Comparison of ENCODE assay signal across 11 mouse cellular contexts in the genomic region with DNA sequence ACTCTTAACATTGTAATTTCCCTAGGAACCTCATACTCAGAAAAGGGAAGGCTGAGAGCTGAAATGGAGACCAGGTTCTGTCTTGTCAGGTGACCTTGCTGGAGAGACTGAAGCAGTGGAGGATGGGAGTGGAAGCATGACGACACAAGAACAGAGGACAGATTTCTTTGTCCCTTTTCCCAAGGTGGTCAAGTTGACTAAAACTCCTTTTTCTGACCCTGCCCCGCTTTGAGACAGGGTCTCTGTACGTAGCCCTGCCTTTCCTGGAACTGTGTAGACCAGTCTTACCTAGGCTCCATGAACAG.
DNase-seq lines count a peak whose midpoint lies in the region; ATAC-seq lines count a peak whose summit lies in the region.
"Had no signal": no experiment of that assay in that cellular context is flagged by ENCODE, and none has a peak within 500 bp of the region (broad histone marks: within the 10 kb centered on the region; RNA-seq: fewer than 3 reads in every experiment).

No protein-coding gene starts in this region.

- H3K27me3 ChIP-seq in heart, embryonic 15.5 days = no peaks in the 10 kb centered on the region
- no peaks in the 10 kb centered on the region for H3K27me3 ChIP-seq in forebrain, embryonic 10.5 days (ENCODE audit: poor library complexity, severe bottlenecking)
- no peaks in the 10 kb centered on the region for H3K27me3 ChIP-seq in limb, embryonic 15.5 days

- H3K36me3 ChIP-seq in heart, embryonic 15.5 days = no peaks in the 10 kb centered on the region
- no peaks in the 10 kb centered on the region for H3K36me3 ChIP-seq in forebrain, embryonic 10.5 days (replicated peaks)
- no peaks in the 10 kb centered on the region for H3K36me3 ChIP-seq in limb, embryonic 15.5 days
- H3K36me3 ChIP-seq: G1E had no signal

- no peak for DNase-seq in heart, postnatal 25 days (ENCODE audit: low spot score)
- peak; percentile 41 for DNase-seq in R1 (ENCODE audit: low read depth, low spot score)
- no peak for DNase-seq in forebrain, embryonic 10.5 days (ENCODE audit: extremely low spot score, low spot score)
- DNase-seq in spleen, adult 12 weeks (ENCODE audit: low spot score) = no peak
- DNase-seq in thymus, postnatal 0 days (ENCODE audit: low spot score) = no peak
- DNase-seq in frontal cortex, postnatal 25 days (ENCODE audit: low spot score in 2 of 2) = no peak
- DNase-seq: layer of hippocampus, postnatal 36 days; thymus, postnatal 25 days had no signal

- peaks cover 12% of the 10 kb centered on the region; the same call in 1 of the 2 replicates for H3K4me1 ChIP-seq in heart, embryonic 15.5 days (replicated peaks)
- peaks cover 22% of the 10 kb centered on the region for H3K4me1 ChIP-seq in forebrain, embryonic 10.5 days
- 0 out of 2 replicates have a peak, but pooled peaks cover 2% of the 10 kb centered on the region for H3K4me1 ChIP-seq in limb, embryonic 15.5 days

- 61% methylated on average over 3 of the region's 3 CpGs for WGBS in heart, embryonic 15.5 days
- 61% methylated on average over 3 of the region's 3 CpGs for WGBS in forebrain, embryonic 10.5 days
- 66% methylated on average over 3 of the region's 3 CpGs for WGBS in limb, embryonic 15.5 days

- no peaks in the 10 kb centered on the region for H3K9me3 ChIP-seq in heart, embryonic 15.5 days (replicated peaks)
- H3K9me3 ChIP-seq in forebrain, embryonic 10.5 days = no peaks in the 10 kb centered on the region
- no peaks in the 10 kb centered on the region for H3K9me3 ChIP-seq in limb, embryonic 15.5 days
- H3K9me3 ChIP-seq: G1E had no signal

- intact Hi-C loops in heart, postnatal 25 days (cut with DNase I) = no loop called here

- peak overlapping the region; percentile 62; the same call in 1 of the 2 replicates for H3K4me2 ChIP-seq in heart, embryonic 15.5 days
- no peak overlapping the region for H3K4me2 ChIP-seq in limb, embryonic 15.5 days

- peak overlapping the region; percentile 86 for H3K27ac ChIP-seq in heart, embryonic 15.5 days
- H3K27ac ChIP-seq in forebrain, embryonic 10.5 days = peak overlapping the region; percentile 90
- peak overlapping the region; percentile 85; the same call in 1 of the 2 replicates for H3K27ac ChIP-seq in limb, embryonic 15.5 days

- no peak for ATAC-seq in heart, embryonic 15.5 days (replicated peaks; ENCODE audit: insufficient number of reproducible peaks, insufficient read depth, low FRiP score, low read depth)
- no peak for ATAC-seq in limb, embryonic 15.5 days (ENCODE audit: insufficient number of reproducible peaks, low FRiP score, low TSS enrichment, low read depth)

- no peak overlapping the region for H3K4me3 ChIP-seq in heart, embryonic 15.5 days
- peak overlapping the region; percentile 41 for H3K4me3 ChIP-seq in forebrain, embryonic 10.5 days
- no peak overlapping the region for H3K4me3 ChIP-seq in limb, embryonic 15.5 days

- no peak overlapping the region for H3K9ac ChIP-seq in heart, embryonic 15.5 days
- H3K9ac ChIP-seq in limb, embryonic 15.5 days = no peak overlapping the region
